4 mouse cellular contexts compared by ENCODE assay signal in the genomic region with DNA sequence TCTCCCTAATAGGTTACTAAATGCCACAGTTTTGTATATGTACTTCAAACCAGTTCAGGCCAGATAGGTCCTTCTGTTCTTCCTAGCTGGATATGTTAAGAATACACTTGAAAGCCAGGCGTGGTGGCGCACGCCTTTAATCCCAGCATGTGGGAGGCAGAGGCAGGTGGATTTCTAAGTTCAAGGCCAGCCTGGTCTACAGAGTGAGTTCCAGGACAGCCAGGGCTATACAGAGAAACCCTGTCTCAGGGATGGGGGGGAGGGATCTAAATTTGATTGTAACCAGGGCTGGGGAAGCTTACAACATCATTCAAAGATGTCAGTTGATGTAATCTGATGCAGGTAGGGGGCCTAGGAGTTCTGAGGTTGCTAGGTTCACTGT. TPM values are rescaled to one million over a fixed set of nuclear protein-coding genes. Genes with fewer than 3 reads are reported as not detected.
"Had no signal": no experiment of that assay in that cellular context is flagged by ENCODE, and none has a peak within 500 bp of the region (broad histone marks: within the 10 kb centered on the region; RNA-seq: fewer than 3 reads in every experiment).

No protein-coding gene starts in this region.

RNA-seq across cellular contexts. Expression of a gene that starts 27.9 kb away (rescaled TPM):
- polyA plus RNA-seq: midbrain, postnatal 0 days; small intestine, adult 2 months; testis, adult 2 months; urinary bladder, adult 2 months had no signal
